Mouse (Mus musculus) kidney, adult 2 months (tissue): ENCODE results near the gene Cx3cr1. TPM values are rescaled to one million over a fixed set of nuclear protein-coding genes. Genes with fewer than 3 reads are reported as not detected.
A peak's percentile ranks its signal among the peaks of the same experiment; 100 is the strongest.

ENCODE experiments used
- DNase-seq: peaks from one replicate; pipeline ENCODE4 v3.0.0; 2021
- H3K27ac ChIP-seq: fragments of 200-500 bp; 2 replicates; pipeline ENCODE4 v1.5.1; 2012; ENCODE audit warnings: low read depth, low read length, control low read depth, inconsistent platforms; ENCODE audit not compliant: insufficient read depth
- H3K27me3 ChIP-seq: fragments of 200-500 bp; replicated peaks from 2 replicates; pipeline ENCODE4 v1.6.1; 2012; ENCODE audit warnings: mild to moderate bottlenecking, moderate library complexity, low read length, inconsistent platforms; ENCODE audit not compliant: control insufficient read depth, insufficient read depth
- H3K36me3 ChIP-seq: fragments of 200-500 bp; 2 replicates; pipeline ENCODE4 v1.6.1; 2012; ENCODE audit warnings: mild to moderate bottlenecking, moderate library complexity, low read length, inconsistent platforms; ENCODE audit not compliant: control insufficient read depth, insufficient read depth
- H3K4me1 ChIP-seq: fragments of 200-500 bp; 2 replicates; pipeline ENCODE4 v1.6.1; 2011; ENCODE audit warnings: low read length; ENCODE audit not compliant: control insufficient read depth, insufficient read depth
- H3K4me3 ChIP-seq: fragments of 200-500 bp; 2 replicates; pipeline ENCODE4 v1.5.1; 2011; ENCODE audit warnings: mild to moderate bottlenecking, low read depth, low read length, control low read depth; ENCODE audit not compliant: insufficient read depth
- CTCF ChIP-seq: fragments of 200-500 bp; conservative IDR thresholded peaks from 2 replicates; pipeline ENCODE4 v1.5.1; 2011; ENCODE audit warnings: low read depth, mild to moderate bottlenecking, control low read depth, low read length, moderate library complexity, mixed read lengths; ENCODE audit not compliant: insufficient read depth, insufficient read length
- POLR2A ChIP-seq: fragments of 200-500 bp; IDR thresholded peaks from one replicate; pipeline ENCODE4 v1.6.1; 2011; ENCODE audit warnings: low read depth, low read length, control low read depth
- WGBS: fragments of 180-500 bp; shearing (Covaris S2); methylation state at CpG from one replicate; pipeline ENCODE4 v1.1.7; 2018; 5-methylcytosine and 5-hydroxymethylcytosine counted together
- polyA plus RNA-seq: library from polyadenylated mRNA; depleted of rRNA; stranded (reverse); fragments of >200 nt; gene quantifications from 2 replicates; pipeline ENCODE4 v1.2.3, GENCODE M21; 2012

The Cx3cr1 gene
- polyA plus RNA-seq, 1 experiment = 6.1 TPM

DNA sequence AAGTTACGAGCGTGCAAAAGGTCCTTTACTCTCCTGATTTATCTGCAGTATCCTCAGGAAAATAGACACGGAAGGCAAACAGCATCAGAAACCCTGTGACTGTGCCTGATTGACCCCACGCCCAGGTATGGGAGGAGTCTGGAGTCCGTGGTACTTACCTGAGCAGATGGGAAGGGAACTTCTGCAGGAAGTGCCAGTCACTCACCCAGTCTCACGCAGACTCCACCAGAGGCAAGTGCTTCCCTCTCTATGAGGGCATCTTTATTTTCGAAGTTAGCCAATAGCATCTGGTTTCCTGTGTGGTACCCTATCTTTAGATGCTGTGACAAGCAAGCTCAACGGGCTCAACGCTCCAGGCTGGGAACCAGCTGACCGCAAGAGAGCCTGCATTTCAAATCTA, 1.6 kb downstream of the Cx3cr1 start:
- no peak overlapping the region for H3K4me3 ChIP-seq
- DNase-seq = peak; percentile 27
- H3K27me3 ChIP-seq = no peaks in the 10 kb centered on the region
- TF ChIP-seq CTCF = no peak
- TF ChIP-seq POLR2A = no peak
- no peak overlapping the region for H3K27ac ChIP-seq
- H3K4me1 ChIP-seq = no peaks in the 10 kb centered on the region
- WGBS = 56% methylated on average over 10 of the region's 10 CpGs
- H3K36me3 ChIP-seq = no peaks in the 10 kb centered on the region

DNA sequence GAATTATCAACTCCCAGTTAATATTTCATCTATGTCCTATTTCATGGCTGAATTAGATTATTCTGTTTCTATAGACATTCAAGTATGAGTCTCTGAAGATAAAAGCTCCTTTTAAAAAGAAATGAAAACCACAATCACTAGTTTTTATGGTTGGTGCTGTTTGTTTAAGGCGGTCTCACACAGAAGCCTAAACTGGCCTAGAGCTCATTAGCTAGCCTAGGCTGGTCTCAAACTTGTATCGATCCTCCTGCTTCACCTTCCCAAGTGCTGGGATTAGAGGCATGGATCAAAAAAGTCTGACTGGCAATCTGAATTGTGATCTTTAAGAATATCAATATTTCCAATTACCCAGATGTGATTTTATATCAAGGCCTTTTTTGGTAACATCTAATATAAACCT, 2.1 kb downstream of the Cx3cr1 start:
- 78% methylated on average over 2 of the region's 2 CpGs for WGBS
- H3K4me3 ChIP-seq = no peak overlapping the region
- no peak overlapping the region for H3K27ac ChIP-seq
- no peaks in the 10 kb centered on the region for H3K36me3 ChIP-seq
- TF ChIP-seq POLR2A (no peak), CTCF (no peak)
- no peak for DNase-seq
- no peaks in the 10 kb centered on the region for H3K27me3 ChIP-seq
- no peaks in the 10 kb centered on the region for H3K4me1 ChIP-seq

DNA sequence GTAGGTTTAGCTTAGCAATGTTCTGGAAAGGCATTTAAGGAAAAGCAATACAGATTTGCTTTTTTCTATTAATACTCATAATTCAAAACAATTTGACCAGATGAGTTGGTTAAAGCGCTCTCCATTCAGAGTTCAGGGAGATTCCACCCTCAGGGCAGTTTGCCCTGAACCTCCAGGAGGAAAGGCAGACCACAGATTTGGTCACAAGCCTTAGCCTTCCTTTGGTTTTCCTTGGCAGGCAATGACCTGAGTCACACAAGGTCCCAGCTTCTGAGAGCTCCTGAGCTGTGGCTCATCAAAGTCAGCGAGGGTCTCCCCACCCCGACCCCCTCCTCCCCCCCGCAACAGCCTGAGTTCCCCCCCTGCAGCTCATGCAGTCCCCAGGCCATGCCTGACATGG, 5.4 kb downstream of the Cx3cr1 start:
- no peaks in the 10 kb centered on the region for H3K36me3 ChIP-seq
- no peak overlapping the region for H3K27ac ChIP-seq
- no peaks in the 10 kb centered on the region for H3K4me1 ChIP-seq
- DNase-seq = no peak
- no peaks in the 10 kb centered on the region for H3K27me3 ChIP-seq
- no peak overlapping the region for H3K4me3 ChIP-seq
- TF ChIP-seq CTCF = no peak
- no peak for TF ChIP-seq POLR2A
- WGBS = 61% methylated on average over 4 of the region's 4 CpGs

DNA sequence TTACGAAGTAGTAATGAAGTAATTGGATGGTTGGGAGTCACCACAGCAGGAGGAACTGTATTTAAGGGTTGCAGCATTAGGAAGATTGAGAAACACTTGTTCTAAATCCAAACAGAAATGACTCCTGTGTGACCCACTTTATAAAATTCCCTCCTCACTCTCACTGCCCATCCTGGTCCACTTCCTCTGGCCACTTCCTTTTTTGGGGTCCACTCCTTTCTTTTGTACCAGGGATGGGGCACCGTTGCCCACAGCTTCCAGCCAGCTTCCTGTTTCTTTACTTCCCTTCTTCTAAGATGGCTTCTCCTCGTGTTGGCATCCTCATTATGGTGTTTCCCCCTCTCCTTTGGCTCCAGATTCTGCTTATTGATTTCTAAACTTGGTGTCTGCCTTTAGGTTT, 10.9 kb downstream of the Cx3cr1 start:
- H3K4me1 ChIP-seq = no peaks in the 10 kb centered on the region
- no peak overlapping the region for H3K4me3 ChIP-seq
- H3K27me3 ChIP-seq = no peaks in the 10 kb centered on the region
- DNase-seq = peak; percentile 25
- H3K27ac ChIP-seq = no peak overlapping the region
- H3K36me3 ChIP-seq = no peaks in the 10 kb centered on the region
- TF ChIP-seq POLR2A = no peak
- 61% methylated on average over 3 of the region's 3 CpGs for WGBS

DNA sequence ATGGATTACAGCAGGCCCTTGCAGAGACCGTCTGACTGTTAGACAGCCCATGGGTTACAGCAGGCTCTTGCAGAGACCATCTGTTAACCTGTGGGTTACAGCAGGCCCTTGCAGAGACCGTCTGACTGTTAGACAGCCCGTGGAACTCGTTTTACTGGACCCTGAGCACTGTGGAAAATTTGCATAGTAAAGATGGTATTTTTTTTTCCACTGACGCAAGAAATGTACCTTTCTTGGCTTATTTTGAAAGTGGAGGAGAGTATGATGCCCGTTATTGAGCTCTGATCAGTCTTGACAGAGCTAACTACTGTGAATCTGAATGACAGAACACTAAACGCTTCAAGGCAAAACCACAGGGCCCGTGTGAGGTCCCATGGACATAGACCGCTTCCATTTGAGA, 13.5 kb downstream of the Cx3cr1 start:
- Histone ChIP-seq H3K4me3 (no peak overlapping the region), H3K36me3 (no peaks in the 10 kb centered on the region), H3K27ac (no peak overlapping the region), H3K27me3 (no peaks in the 10 kb centered on the region), H3K4me1 (no peaks in the 10 kb centered on the region)
- TF ChIP-seq CTCF (no peak), POLR2A (no peak)
- DNase-seq = no peak
- 78% methylated on average over 9 of the region's 9 CpGs for WGBS

DNA sequence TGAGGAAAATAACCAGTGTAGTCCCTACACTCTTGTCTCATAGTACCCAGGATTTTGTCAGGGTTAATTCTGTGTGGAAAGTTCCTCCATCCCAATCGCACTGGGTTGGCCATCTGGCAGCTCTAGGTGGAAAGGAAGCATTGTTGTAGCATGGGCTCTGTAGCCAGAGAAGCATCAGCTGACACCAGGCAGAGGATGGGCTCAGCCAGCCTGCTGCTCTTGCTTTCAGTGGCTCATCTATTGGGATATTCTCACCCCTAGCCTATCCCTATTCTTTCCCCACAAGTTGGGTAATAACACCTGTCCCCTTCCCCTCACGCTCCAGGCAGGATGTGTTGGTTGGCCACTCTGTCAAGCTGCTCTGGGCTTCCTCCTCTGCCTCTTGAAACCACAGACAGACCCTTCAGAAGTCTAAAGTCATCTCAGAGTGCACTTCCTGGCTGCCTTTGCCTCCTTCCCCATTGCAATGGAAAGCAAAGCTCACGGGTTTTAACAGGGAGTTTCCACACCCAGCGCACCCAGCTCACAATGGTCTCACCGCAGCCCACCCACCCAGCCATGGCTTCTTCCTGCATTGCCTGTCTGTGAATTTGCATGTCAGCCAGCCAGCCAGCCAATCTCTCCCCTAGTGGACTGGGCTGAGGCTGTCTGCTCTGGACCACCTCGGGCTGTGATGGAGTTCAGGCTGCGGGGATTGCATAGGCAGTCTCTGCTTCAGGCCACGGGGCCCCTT, 15.0 kb downstream of the Cx3cr1 start:
- Histone ChIP-seq H3K4me3 (no peak overlapping the region), H3K27ac (no peak overlapping the region), H3K27me3 (no peaks in the 10 kb centered on the region), H3K4me1 (no peaks in the 10 kb centered on the region), H3K36me3 (no peaks in the 10 kb centered on the region)
- WGBS = 50% methylated on average over 8 of the region's 8 CpGs
- peak; percentile 13 for DNase-seq
- TF ChIP-seq CTCF (no peak), POLR2A (no peak)

DNA sequence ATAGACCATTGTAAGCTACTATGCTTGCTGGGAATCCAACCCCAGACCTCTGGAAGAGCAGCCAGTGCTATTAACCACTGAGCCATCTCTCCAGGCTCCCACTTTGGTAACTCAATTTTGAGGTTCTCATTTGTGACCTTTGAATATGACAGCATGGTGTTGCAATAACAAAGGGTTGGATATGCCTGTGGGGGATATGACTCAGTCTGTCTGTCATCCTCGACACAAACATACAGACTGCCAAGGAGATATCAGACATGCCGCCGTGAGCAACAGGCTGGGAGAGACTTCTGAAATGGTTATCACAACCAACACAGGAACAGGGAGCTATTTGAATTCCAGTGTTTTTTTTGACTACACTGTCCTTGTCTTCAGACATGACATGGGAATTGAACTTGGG, 20.3 kb downstream of the Cx3cr1 start:
- Histone ChIP-seq H3K36me3 (no peaks in the 10 kb centered on the region), H3K27ac (no peak overlapping the region), H3K4me3 (no peak overlapping the region), H3K27me3 (no peaks in the 10 kb centered on the region), H3K4me1 (no peaks in the 10 kb centered on the region)
- whole genome bisulfite sequencing = 76% methylated on average over 3 of the region's 3 CpGs
- DNase-seq = no peak
- no peak for TF ChIP-seq CTCF
- TF ChIP-seq POLR2A = no peak

DNA sequence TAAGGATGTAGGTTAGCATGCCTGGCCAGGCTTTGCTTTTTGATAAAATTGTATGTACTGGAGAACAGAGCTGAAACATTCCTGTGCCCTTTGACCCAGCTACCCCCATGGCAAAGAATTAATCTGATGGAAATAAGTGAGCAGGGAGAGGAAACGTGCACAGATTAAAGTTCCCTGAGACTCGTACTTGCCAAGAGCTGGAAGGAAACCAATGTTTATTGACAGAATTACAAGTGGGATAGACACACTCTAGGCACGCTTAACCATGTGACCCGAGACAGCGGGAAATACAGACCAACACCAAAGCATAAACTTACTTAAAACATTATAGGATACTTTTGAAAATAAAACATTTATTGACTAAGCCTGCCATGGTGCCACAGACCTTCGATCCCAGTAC, 21.2 kb downstream of the Cx3cr1 start:
- H3K36me3 ChIP-seq = no peaks in the 10 kb centered on the region
- no peaks in the 10 kb centered on the region for H3K27me3 ChIP-seq
- H3K4me3 ChIP-seq = no peak overlapping the region
- no peak overlapping the region for H3K27ac ChIP-seq
- no peak for DNase-seq
- no peaks in the 10 kb centered on the region for H3K4me1 ChIP-seq
- no peak for TF ChIP-seq POLR2A
- 66% methylated on average over 6 of the region's 6 CpGs for WGBS
